Mouse (Mus musculus) spleen, adult 18-20 months (tissue): Measurements from ENCODE around the gene Ube2t.

ENCODE experiments used
- DNase-seq, 2 experiments: peaks; one replicate each; pipeline ENCODE4 v3.0.0; 2022; ENCODE audit warnings: mixed read lengths in 2 of 2

Gene Ube2t

DNA sequence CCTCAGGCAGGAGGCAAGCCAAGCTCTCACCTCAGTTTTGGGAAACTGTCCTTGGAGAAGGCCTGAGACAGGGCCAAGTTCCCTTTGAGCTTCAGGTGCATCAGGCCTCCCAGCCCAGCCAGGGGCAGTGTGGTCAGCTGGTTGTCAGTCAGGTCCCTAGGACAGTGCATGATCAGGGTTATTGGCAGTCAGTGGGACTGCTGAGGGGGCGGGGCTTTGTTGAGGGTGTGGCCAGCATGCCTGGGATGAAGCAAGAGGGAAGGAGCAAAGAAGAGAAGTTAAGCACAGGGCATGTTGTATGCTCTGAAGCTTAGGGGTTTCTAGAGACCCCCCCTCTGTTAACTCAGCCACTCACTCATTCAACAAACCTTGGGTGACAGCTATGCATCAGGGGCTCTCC lies 33.6 kb downstream of the Ube2t start:
- no peak for DNase-seq

- DNase-seq: no peak
Measured at GRCm38 (mm10) chr1:134996471-134996870, 34.1 kb downstream of the Ube2t start.

- no peak for DNase-seq
Measured at GRCm38 (mm10) chr1:134997568-134997967, 35.2 kb downstream of the Ube2t start.

GRCm38 (mm10) chr1:134998231-134998630 lies 35.9 kb downstream of the Ube2t start:
- DNase-seq: no peak

GRCm38 (mm10) chr1:135000527-135000926 lies 38.2 kb downstream of the Ube2t start:
- no peak for DNase-seq

GRCm38 (mm10) chr1:135003346-135003745 lies 41.0 kb downstream of the Ube2t start:
- DNase-seq: no peak

GRCm38 (mm10) chr1:135005696-135006095 lies 43.3 kb downstream of the Ube2t start:
- DNase-seq: no peak

DNA sequence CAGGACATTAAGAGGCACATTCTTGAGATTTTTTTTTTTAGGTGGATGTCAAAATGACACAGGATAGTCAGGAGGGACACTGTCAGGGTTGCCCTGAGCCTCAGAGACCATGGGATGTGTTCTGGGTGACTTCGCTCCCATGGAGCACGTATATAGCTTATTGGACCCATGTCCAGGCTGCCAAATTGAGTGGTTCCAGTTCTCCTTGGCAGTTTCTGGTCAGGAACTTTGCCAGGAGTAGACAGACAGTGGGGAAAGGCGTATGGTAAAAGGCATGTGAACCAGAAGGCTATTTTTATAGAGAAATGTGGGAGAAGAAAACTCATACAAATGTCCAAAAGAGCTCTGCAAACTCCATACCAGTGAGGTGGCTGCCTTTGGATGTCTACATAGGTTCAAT lies 47.5 kb downstream of the Ube2t start:
- DNase-seq: no peak

DNA sequence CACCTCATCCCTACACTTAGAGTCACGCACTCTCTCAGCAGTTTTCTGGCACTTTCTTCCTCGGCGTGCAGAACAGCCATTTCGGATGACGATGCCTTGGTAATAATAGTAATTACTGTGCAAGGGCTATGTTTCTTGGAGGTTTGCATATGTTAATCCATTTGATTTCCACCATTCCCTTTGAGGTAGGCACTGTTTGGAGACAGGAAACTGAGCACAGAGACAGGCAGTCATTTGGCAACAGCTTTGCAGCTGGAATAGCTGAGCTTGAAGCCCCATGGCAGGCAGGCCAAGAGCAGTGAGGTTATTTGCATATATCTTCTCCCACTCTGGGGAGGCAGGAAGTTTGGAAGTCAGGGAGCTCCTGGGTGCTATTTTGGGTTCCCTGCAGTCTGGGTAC lies 49.5 kb downstream of the Ube2t start:
- no peak for DNase-seq

DNA sequence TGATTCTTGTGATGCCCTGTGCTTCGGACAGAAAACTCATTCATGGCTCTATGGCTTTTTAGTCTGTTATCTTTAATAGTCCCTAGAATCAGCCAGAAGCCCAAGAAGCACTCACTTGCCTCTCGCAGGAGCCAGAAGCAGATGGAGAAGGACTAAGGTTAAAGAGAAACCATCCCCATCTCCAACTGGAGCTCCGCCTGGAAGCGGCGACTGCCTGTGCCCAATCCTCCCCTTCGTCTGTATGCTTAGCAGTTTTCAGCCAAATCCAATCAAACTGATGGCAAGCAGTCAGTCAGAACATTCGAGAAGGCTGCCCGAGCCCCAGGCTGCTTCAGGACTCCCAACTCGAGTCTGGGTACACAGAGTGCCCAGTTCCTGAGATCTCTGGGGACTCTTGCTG lies 50.1 kb downstream of the Ube2t start:
- DNase-seq: no peak

DNA sequence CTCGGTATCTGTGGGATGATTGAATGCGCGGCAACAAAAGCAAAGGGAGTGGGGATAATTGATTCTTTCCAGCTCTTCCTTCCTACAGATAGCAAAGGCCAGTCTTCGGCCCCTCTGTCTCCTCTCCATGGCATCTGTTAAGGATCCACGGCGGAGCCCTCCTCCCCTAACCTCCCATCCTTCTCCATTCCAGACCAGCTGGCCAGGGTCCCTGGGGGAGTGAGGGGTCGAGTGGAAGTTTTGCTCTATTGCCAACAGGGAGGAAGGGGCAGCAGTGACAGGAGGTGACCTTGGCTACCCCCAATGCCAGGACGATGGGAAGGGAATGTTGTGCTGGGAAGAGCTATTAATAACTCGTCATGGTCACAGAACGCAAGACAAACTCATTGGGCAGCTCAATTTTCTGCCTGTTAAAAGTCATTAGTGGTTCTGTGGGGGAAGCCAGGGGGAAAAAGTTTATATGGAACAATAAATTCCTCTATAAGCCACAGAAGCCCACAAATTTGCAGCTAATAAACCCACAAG lies 52.6 kb downstream of the Ube2t start:
- no peak for DNase-seq

GRCm38 (mm10) chr1:135016907-135017655 lies 54.7 kb downstream of the Ube2t start:
- DNase-seq: no peak

- DNase-seq: no peak
Measured at GRCm38 (mm10) chr1:135017656-135018015, 55.3 kb downstream of the Ube2t start.

GRCm38 (mm10) chr1:135019087-135019774 lies 56.9 kb downstream of the Ube2t start:
- no peak for DNase-seq

GRCm38 (mm10) chr1:135019775-135020167 lies 57.4 kb downstream of the Ube2t start:
- no peak for DNase-seq

- no peak for DNase-seq
Measured at GRCm38 (mm10) chr1:135020281-135020940, 58.0 kb downstream of the Ube2t start.

- no peak for DNase-seq
Measured at GRCm38 (mm10) chr1:135020970-135021369, 58.6 kb downstream of the Ube2t start.

GRCm38 (mm10) chr1:135021936-135022335 lies 59.6 kb downstream of the Ube2t start:
- DNase-seq: no peak

DNA sequence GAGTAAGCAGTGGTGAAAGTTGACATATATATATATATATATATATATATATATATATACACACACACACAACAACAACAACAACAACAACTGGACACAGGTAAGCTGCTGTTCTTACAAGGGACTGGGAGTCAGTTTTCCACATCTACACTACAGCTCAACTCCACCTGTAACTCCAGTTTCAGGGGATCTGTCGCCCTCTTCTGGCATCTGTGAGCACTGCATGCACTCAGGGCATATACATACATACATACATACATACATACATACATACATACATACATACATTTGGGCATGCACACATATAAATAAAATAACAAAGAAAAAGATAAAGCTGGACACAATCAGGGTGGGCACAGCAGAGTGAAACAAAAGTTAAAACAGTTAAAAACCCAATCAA lies 61.2 kb downstream of the Ube2t start:
- no peak for DNase-seq
